Mouse (Mus musculus) gastrocnemius, postnatal 4 days (tissue): ENCODE measurements around the gene Lrba. TPM values are rescaled to one million over a fixed set of nuclear protein-coding genes. Genes with fewer than 3 reads are reported as not detected.

Experiments used
- DNase-seq, 2 experiments: peaks; one replicate each; pipeline ENCODE4 v3.0.0; 2021 to 2022; ENCODE audit warnings: low spot score in 2 of 2, mixed read lengths in 2 of 2
- total RNA-seq, 2 experiments: library from RNA; stranded (reverse); gene quantifications; 2 replicates each; pipeline ENCODE4 v1.2.3; 2021

Lrba gene
- total RNA-seq, 2 experiments from 2014 or later: 28.7 to 29.7 TPM

DNA sequence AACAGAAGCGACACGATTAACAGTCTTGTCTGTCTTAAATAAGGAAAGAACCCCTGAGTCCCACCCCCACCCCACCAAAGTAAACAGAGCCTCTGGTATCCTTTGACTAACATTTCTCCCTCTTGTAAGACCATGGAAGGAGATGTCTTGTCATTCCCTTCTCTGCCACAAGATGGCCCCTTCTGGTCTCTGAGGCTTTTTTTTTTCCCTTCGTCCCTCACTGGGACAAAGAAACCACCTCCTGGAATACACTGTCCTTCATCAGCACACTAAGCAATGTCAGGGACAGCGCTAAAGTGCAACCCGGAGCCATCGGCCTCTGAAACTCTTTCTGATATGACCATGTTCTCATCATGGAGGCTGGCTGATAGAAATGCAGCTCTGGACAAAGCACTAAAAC lies 564.2 kb downstream of the Lrba start:
- DNase-seq: peak in 1 of 2 experiments; percentile 56

DNA sequence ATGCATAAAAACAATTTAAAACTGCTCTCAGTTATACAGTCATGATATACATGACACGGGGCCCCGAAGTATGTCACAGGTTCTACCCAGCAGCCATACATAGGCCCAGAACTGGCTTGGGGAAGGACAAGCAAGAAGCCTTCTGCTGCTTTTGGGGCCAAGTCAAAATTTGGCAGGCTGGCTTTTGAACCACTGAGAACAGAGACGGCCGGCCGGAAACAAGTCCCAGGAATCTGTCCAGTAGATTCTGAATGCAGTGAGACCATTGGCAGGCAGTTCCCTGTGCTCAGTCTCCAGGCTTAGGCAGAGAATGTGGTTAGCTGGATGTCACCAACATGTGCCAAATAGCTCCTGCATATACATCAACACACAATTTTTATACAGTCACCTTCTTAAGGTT lies 565.3 kb downstream of the Lrba start:
- DNase-seq: no peak

GRCm38 (mm10) chr3:86793264-86793663 lies 568.8 kb downstream of the Lrba start:
- no peak for DNase-seq

GRCm38 (mm10) chr3:86793720-86794191 lies 569.3 kb downstream of the Lrba start:
- DNase-seq: no peak

DNA sequence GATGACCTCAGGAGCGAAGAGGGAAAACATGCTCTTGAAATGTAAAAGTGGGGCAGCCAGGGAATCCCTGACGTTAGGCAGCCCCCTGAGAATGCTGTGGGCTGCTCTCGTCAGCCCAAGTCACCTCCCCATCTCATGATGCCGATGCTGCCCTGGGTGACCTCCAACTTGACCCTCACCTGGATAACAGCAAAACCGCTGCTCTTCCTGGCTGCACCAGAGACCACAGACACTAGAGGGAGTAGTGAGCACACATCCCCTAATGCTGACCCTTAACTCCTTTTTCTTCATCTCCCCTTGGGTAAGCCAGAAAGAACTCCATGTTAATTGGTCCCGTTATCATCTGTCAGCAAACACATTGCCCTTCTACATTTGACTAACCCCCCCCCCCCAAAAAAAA lies 572.2 kb downstream of the Lrba start:
- DNase-seq: no peak

DNA sequence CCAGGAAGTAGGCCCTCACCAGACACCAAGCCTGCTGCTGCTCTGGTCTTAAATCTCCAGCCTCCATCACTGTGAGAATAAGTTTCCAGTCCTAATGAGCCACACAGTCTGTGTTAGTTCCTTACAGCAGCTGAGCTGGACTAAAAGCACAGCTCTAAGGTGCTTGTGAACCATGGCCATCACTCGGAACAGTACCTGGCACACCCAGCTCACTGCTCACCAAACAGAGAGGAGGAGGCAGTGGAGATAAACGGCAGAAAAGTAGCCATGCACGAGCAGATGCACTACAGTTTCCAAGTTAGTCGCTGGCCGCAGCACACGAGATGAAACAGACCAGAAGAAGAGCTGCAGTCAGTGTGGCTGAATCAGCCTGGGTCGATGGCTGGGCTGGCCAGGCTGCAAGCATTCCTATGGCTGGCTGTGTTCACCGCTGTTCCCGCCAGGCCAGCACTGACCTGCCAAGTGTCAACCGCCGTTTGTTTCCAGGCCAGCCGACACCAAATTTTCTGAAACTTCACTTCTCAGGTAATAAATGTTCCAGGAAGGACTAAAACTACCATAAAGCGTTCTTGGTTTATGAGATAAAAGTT lies 573.5 kb downstream of the Lrba start:
- DNase-seq: no peak

GRCm38 (mm10) chr3:86799041-86799440 lies 574.6 kb downstream of the Lrba start:
- no peak for DNase-seq

- no peak for DNase-seq
Observed at GRCm38 (mm10) chr3:86800841-86801240, 576.4 kb downstream of the Lrba start.

DNA sequence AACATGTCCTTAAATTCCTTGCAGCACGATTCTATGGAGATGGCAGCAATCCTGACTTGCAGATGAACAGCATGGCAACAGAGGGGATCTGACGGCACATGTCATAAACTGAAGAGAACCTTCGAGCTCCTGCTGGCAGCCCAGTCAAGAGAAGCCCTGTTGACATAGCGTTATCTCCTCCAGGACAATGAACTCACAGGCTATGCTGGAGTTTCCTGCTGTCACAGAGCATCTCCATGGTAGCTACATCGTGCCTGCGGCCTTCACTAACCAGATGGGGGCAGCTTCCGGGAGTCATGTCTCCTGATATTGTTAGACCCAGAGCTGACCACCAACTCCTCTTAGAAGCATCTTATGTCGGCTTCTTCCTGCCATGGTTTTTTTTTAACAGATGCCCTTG lies 578.3 kb downstream of the Lrba start:
- DNase-seq: no peak

DNA sequence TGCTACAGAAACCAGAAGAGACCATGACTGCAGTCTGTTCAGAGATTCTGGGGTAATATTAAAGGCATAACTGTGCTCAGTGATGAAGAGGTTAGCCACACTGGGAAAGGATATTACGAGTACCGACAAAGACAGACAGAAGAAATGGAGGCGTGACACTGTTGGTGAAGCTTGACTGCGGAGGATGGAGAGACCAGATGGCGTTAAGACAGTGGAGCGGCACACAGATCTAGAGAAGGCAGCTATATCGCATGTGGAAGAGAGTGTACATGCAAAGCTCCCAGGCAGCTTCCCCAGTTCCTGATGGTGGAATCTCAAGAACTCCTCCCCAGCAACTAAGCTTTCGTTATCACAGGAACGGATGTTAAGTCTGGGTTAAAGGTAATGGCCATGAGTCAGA lies 579.8 kb downstream of the Lrba start:
- DNase-seq: no peak

- DNase-seq: no peak
Observed at GRCm38 (mm10) chr3:86806834-86807233, 582.4 kb downstream of the Lrba start.

GRCm38 (mm10) chr3:86807750-86808467 lies 583.4 kb downstream of the Lrba start:
- DNase-seq: no peak

GRCm38 (mm10) chr3:86809199-86809598 lies 584.7 kb downstream of the Lrba start:
- no peak for DNase-seq

DNA sequence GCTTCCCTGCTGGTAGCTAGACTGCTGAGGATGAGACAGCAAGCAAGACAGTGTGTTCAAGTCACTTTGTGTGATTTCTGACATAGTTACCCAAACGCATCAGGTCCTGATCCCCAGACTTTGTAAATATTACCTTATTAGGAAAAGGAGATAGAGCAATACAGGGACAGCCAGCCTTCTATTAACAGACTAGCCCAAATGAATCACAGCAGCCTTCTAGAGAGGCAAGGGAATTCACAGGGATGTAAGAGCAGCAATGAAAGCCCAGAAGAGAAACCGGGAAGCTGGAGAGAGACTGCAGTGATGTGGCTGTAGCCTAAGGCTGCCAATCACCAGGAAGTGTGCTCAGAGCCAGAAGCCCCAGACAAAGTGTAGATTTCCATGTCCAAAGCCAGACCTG lies 585.2 kb downstream of the Lrba start:
- DNase-seq: no peak

DNA sequence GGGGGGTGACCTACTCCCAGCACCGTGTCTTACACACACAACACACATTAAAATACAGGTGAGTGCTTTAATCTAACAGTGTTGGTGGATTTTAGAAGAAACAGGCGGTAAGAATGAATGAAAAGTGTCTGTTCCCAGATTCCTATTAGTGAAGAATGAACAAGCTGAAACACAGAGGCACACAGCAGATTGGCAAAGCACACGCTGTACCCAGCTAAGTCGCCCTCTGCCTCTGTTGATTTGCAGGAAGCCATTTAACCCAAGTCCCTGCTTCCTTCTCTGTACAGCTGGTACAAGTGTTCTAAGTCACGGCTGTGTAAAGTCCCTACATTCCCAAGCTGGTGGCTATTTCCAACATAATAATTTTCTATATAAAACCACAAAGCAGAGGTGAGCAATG lies 586.4 kb downstream of the Lrba start:
- DNase-seq: no peak

DNA sequence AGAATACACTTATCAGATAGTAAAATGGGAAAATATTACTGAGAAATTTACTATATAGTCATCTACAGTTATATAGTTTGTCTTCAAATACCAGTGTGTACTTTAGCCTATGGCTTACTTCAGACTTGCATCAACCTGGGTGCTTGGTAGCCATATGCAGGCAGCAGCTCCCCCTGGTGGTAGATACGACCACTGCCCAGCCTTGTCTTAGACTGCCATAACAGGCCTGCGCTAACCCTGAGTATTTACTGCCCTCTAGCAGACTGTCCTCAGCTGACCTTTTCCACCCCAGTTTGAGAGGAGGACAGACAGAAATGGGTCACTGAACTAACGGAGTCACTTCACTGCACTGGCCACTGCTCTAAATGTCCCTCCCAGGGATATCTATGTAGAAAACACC lies 588.2 kb downstream of the Lrba start:
- DNase-seq: peak; percentile 57 to 72

DNA sequence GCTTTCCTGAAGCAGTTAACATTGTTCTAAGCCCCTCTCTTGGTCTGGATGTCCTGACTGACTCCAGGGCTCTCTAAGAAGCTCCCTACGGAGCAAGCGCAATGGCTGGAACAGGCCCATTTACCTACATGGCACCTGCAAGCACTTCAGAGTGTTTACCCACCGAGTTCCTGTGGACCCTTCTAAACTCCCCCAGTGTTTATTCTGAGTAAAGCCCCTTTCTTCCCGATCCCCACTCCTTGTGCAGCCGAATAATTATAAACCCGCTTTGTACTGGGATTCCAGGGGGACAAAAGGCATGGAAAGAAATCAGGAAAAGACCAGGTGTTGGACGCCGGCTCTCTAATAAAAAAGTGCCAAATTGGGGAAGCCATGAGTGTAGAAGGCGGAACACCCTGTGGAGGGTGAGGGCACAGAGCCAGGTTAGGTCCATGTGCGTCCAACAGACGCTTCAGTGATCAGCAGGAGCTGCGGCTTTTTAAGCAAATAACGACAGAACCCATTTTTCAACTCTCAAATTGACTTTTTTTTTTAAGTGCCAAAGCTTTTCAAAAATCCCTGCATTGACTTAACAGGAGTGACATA lies 593.6 kb downstream of the Lrba start:
- DNase-seq: no peak

GRCm38 (mm10) chr3:86819372-86819771 lies 594.9 kb downstream of the Lrba start:
- no peak for DNase-seq

- DNase-seq: no peak
Observed at GRCm38 (mm10) chr3:86820344-86820743, 595.9 kb downstream of the Lrba start.

GRCm38 (mm10) chr3:86821383-86821782 lies 596.9 kb downstream of the Lrba start:
- no peak for DNase-seq

GRCm38 (mm10) chr3:86827506-86827905 lies 603.0 kb downstream of the Lrba start:
- DNase-seq: no peak

GRCm38 (mm10) chr3:86832115-86832514 lies 607.6 kb downstream of the Lrba start:
- no peak for DNase-seq
